Mouse (Mus musculus): ENCODE data around the gene Dnajc7.

DNA sequence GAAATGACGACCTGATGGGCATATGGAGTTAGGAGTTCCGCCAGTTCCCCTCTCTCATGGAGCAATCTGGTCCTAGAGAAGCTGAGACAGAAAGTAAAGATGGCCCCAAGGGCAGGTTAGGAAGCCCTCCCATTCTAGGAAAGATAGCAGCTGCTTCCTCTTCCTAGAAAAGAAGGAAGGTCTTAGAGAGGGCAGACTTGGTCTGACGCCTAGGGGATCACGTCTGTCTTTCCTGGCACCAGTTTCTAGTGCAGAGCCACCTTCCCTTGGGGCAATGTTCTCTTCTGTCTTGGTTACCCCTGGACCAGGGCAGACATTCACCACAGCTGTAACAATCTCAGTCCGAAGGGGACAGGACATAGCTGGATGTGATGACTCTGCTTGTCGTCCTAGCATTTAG is 71.8 kb downstream of the Dnajc7 start:
- no peak for TF ChIP-seq POLR2A (IDR thresholded peaks at IDR 0.05; ENCODE audit: borderline replicate concordance, extremely low read depth, insufficient read depth, insufficient read length, poor library complexity, severe bottlenecking)
- no peak for TF ChIP-seq CTCF (IDR thresholded peaks at IDR 0.05; ENCODE audit: borderline replicate concordance, extremely low read depth, insufficient read depth, insufficient read length)

All from brain, embryonic 14.5 days (tissue).